Mouse (Mus musculus): ENCODE results near the gene Bmpr2.

DNA sequence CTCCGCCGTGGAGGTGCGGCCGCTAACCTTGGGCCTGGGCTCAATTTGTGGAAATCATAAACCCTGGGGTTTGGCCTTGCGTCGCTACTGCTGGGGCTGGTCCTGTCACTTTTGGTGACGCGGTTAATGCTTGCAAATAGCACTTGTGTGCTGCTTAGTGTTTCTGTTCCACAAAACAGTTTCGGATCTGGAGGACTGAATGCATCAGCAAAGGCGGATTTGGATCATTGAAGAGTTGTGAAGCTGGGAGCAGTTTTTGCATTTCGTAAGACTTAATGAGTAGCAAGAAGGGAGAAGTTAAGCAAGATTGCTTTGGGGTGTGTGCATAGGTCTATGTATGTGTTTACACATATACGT lies 150.6 kb downstream of the Bmpr2 start:
- TF ChIP-seq CTCF (IDR thresholded peaks at IDR 0.05; ENCODE audit: extremely low read depth, insufficient read depth, insufficient read length, insufficient replicate concordance) = no peak
- no peak for TF ChIP-seq POLR2A (IDR thresholded peaks at IDR 0.05; ENCODE audit: low read depth, low read length)

Measured in spleen, adult 2 months (tissue).